31 mouse cellular contexts compared by ENCODE assay signal in genomic region chr1:38634081-38634480, GRCm38 (mm10). TPM values are rescaled to one million over a fixed set of nuclear protein-coding genes. Genes with fewer than 3 reads are reported as not detected.
A peak's percentile ranks its signal among the peaks of the same experiment; 100 is the strongest.
DNase-seq lines count a peak whose midpoint lies in the region; ATAC-seq lines count a peak whose summit lies in the region.
"Had no signal": no experiment of that assay in that cellular context is flagged by ENCODE, and none has a peak within 500 bp of the region (broad histone marks: within the 10 kb centered on the region; RNA-seq: fewer than 3 reads in every experiment).

No protein-coding gene starts in this region.

- H3K9me3 ChIP-seq in forebrain, embryonic 13.5 days (replicated peaks), result no peaks in the 10 kb centered on the region
- no peaks in the 10 kb centered on the region for H3K9me3 ChIP-seq in forebrain, embryonic 12.5 days
- no peaks in the 10 kb centered on the region for H3K9me3 ChIP-seq in liver, embryonic 11.5 days (ENCODE audit: control insufficient read depth, low read length)
- H3K9me3 ChIP-seq: G1E; intestine, embryonic 15.5 days; limb, embryonic 15.5 days; liver, embryonic 15.5 days; neural tube, embryonic 12.5 days had no signal

- no peaks in the 10 kb centered on the region for H3K27me3 ChIP-seq in forebrain, embryonic 13.5 days
- no peaks in the 10 kb centered on the region for H3K27me3 ChIP-seq in forebrain, embryonic 12.5 days
- H3K27me3 ChIP-seq in liver, embryonic 11.5 days (replicated peaks; ENCODE audit: control insufficient read depth, insufficient read depth, low read length), result peaks cover 19% of the 10 kb centered on the region
- H3K27me3 ChIP-seq: intestine, embryonic 15.5 days; neural tube, embryonic 12.5 days had no signal

- no peak overlapping the region for H3K4me3 ChIP-seq in forebrain, embryonic 13.5 days
- no peak overlapping the region for H3K4me3 ChIP-seq in forebrain, embryonic 12.5 days (replicated peaks)
- no peak overlapping the region for H3K4me3 ChIP-seq in liver, embryonic 11.5 days (ENCODE audit: low read depth, low read length)
- H3K4me3 ChIP-seq: intestine, embryonic 15.5 days; layer of hippocampus, adult 2 months; limb, embryonic 15.5 days; liver, embryonic 15.5 days; neural tube, embryonic 12.5 days had no signal

- no peak overlapping the region for H3K9ac ChIP-seq in forebrain, embryonic 13.5 days
- H3K9ac ChIP-seq in forebrain, embryonic 12.5 days, result no peak overlapping the region
- no peak overlapping the region for H3K9ac ChIP-seq in liver, embryonic 11.5 days (ENCODE audit: low read depth, low read length)
- H3K9ac ChIP-seq: intestine, embryonic 15.5 days; limb, embryonic 15.5 days; liver, embryonic 15.5 days; lung, embryonic 14.5 days; neural tube, embryonic 12.5 days had no signal

- H3K4me2 ChIP-seq in forebrain, embryonic 13.5 days, result no peak overlapping the region
- no peak overlapping the region for H3K4me2 ChIP-seq in forebrain, embryonic 12.5 days
- H3K4me2 ChIP-seq in liver, embryonic 11.5 days, result no peak overlapping the region
- H3K4me2 ChIP-seq: intestine, embryonic 15.5 days; limb, embryonic 15.5 days; liver, embryonic 15.5 days; lung, embryonic 14.5 days; midbrain, embryonic 11.5 days; neural tube, embryonic 12.5 days had no signal

- H3K27ac ChIP-seq in forebrain, embryonic 13.5 days, result peak overlapping the region; percentile 77; the same call in 1 of the 2 replicates
- H3K27ac ChIP-seq in forebrain, embryonic 12.5 days, result no peak overlapping the region
- H3K27ac ChIP-seq in liver, embryonic 11.5 days (ENCODE audit: low read depth, low read length), result no peak overlapping the region
- H3K27ac ChIP-seq: hindbrain, postnatal 0 days; intestine, embryonic 15.5 days; layer of hippocampus, adult 2 months; limb, embryonic 15.5 days; liver, embryonic 15.5 days; macrophage; neural tube, embryonic 12.5 days; stomach, postnatal 0 days had no signal

- no peak for ATAC-seq in forebrain, embryonic 13.5 days
- ATAC-seq in forebrain, embryonic 12.5 days (ENCODE audit: low FRiP score), result no peak
- ATAC-seq in liver, embryonic 11.5 days (replicated peaks; ENCODE audit: low FRiP score), result 0 out of 2 replicates have a peak, but pooled peaks have one; percentile 47
- peak; percentile 45 for ATAC-seq in granulocyte monocyte progenitor cell, adult 5-6 weeks (replicated peaks; ENCODE audit: poor library complexity, severe bottlenecking)
- ATAC-seq: hindbrain, postnatal 0 days; intestine, embryonic 15.5 days; midbrain, embryonic 16.5 days had no signal

- no peak for DNase-seq in liver, embryonic 11.5 days (ENCODE audit: low spot score)
- DNase-seq in liver, result no peak
- no peak for DNase-seq in layer of hippocampus, postnatal 25 days (ENCODE audit: extremely low spot score in 1 of 2, low spot score in 1 of 2)
- DNase-seq in left cerebral cortex, adult 11 months (ENCODE audit: low spot score), result no peak
- DNase-seq: adrenal gland, postnatal 25 days; cerebellum, adult 11-12 months; cerebellum, postnatal 10 days; gastrocnemius, postnatal 25 days; heart, postnatal 14 days; kidney, adult 2 months; kidney, postnatal 36 days; left cerebral cortex, postnatal 4 days; lung, embryonic 14.5 days; right cerebral cortex, adult 18-20 months; right cerebral cortex, postnatal 4 days; thymus, adult 18-20 months; thymus, postnatal 25 days had no signal

- 88% methylated on average over 7 of the region's 7 CpGs for WGBS in forebrain, embryonic 13.5 days
- WGBS in forebrain, embryonic 12.5 days, result 87% methylated on average over 7 of the region's 7 CpGs
- WGBS in liver, embryonic 11.5 days, result 55% methylated on average over 7 of the region's 7 CpGs

- H3K36me3 ChIP-seq in forebrain, embryonic 13.5 days (ENCODE audit: poor library complexity, severe bottlenecking), result no peaks in the 10 kb centered on the region
- H3K36me3 ChIP-seq in forebrain, embryonic 12.5 days (replicated peaks), result no peaks in the 10 kb centered on the region
- no peaks in the 10 kb centered on the region for H3K36me3 ChIP-seq in liver, embryonic 11.5 days (ENCODE audit: control insufficient read depth, insufficient read depth, low read length)
- H3K36me3 ChIP-seq: G1E; intestine, embryonic 15.5 days; limb, embryonic 15.5 days; liver, embryonic 15.5 days; neural tube, embryonic 12.5 days had no signal

- peaks cover 29% of the 10 kb centered on the region for H3K4me1 ChIP-seq in forebrain, embryonic 13.5 days
- H3K4me1 ChIP-seq in forebrain, embryonic 12.5 days, result peaks cover 17% of the 10 kb centered on the region
- no peaks in the 10 kb centered on the region for H3K4me1 ChIP-seq in liver, embryonic 11.5 days (replicated peaks; ENCODE audit: control insufficient read depth, insufficient read depth, low read length)
- H3K4me1 ChIP-seq: liver, embryonic 15.5 days had no signal

RNA-seq across cellular contexts. Expression of gene Aff3, which starts 30.7 kb away (rescaled TPM):
- 9.3 and 10.6 TPM in 2 replicates for polyA plus RNA-seq in forebrain, embryonic 13.5 days (2015; fragmentation: Nextera tagmentation; extraction: Ambion mirVana)
- polyA plus RNA-seq in forebrain, embryonic 12.5 days (2016; fragmentation: Nextera tagmentation; extraction: Ambion mirVana), result 15.1 and 25.7 TPM in 2 replicates
- 4.4 and 4.7 TPM in 2 replicates for polyA plus RNA-seq in liver, embryonic 11.5 days (2014; fragmentation: Nextera tagmentation; extraction: Ambion mirVana)
- 31.5 and 36.5 TPM in 2 replicates for total RNA-seq in granulocyte monocyte progenitor cell, adult 5-6 weeks (2014; fragmentation: Nextera tagmentation)
- total RNA-seq in granulocyte monocyte progenitor cell, adult 5-6 weeks (2017), result 11.3 and 19.1 TPM in 2 replicates
- total RNA-seq in layer of hippocampus, postnatal 25 days (2021), result 100 to 1,000 TPM in 1 of 2 experiments, 10 to 100 TPM in 1; 97.6 to 113 TPM

Comparison
In these comparisons a context has a peak if more than half of its experiments do, and no peak if none do; other contexts are left out.
1. ATAC-seq: peak in liver, embryonic 11.5 days (single experiment) and granulocyte monocyte progenitor cell, adult 5-6 weeks (single experiment); none in forebrain, embryonic 13.5 days (single experiment) and forebrain, embryonic 12.5 days (single experiment).